Mouse (Mus musculus): ENCODE data around the gene Rimbp3. TPM values are rescaled to one million over a fixed set of nuclear protein-coding genes. Genes with fewer than 3 reads are reported as not detected.

Gene Rimbp3
- polyA plus RNA-seq, 1 experiment from 2014 or later = 0.09 TPM

DNA sequence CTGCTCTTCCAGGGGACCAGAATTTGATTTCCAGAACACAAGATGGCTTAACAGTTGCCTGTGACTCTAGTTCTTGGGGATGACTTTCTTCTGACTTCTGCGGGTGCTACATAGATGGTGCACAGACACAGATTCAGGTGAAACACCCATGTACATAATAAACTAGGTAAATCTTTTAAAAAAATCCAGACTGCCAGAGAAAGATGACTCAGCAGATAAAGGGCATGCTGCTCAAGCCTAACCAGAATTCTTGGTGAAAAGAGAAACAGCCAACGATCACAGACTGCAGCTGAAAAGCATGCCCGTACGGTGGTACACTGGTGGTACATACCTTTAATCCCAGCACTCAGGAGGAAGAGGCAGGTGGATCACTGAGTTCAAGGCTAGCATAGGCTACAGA, 14.6 kb upstream of the Rimbp3 start:
- no peak for ATAC-seq (ENCODE audit: insufficient read depth)
- 81% methylated on average over 4 of the region's 4 CpGs for WGBS (ENCODE audit: insufficient replicate concordance)

GRCm38 (mm10) chr16:17200121-17200952, 8.1 kb upstream of the Rimbp3 start:
- Histone ChIP-seq H3K27ac (replicated peaks) (peak overlapping the region; percentile 83), H3K4me2 (peak overlapping the region; percentile 77), H3K36me3 (replicated peaks) (0 out of 2 replicates have a peak, but pooled peaks cover 8% of the 10 kb centered on the region), H3K4me3 (replicated peaks) (peak overlapping the region; percentile 93), H3K27me3 (no peaks in the 10 kb centered on the region), H3K9me3 (replicated peaks) (no peaks in the 10 kb centered on the region), H3K9ac (peak overlapping the region; percentile 98), H3K4me1 (replicated peaks) (peaks cover 36% of the 10 kb centered on the region)
- under 1% methylated on average over 24 of the region's 24 CpGs for WGBS (ENCODE audit: insufficient replicate concordance)
- ATAC-seq (ENCODE audit: insufficient read depth) = no peak

More for the DNA sequence above, 14.6 kb upstream of the Rimbp3 start:
- Histone ChIP-seq H3K27me3 (no peaks in the 10 kb centered on the region), H3K9me3 (replicated peaks) (no peaks in the 10 kb centered on the region), H3K4me3 (replicated peaks) (no peak overlapping the region), H3K4me1 (replicated peaks) (peaks cover 8% of the 10 kb centered on the region), H3K9ac (no peak overlapping the region), H3K27ac (replicated peaks) (no peak overlapping the region), H3K4me2 (no peak overlapping the region), H3K36me3 (replicated peaks) (peaks cover 17% of the 10 kb centered on the region)

GRCm38 (mm10) chr16:17200953-17201707, 7.3 kb upstream of the Rimbp3 start:
- peaks cover 36% of the 10 kb centered on the region for H3K4me1 ChIP-seq (replicated peaks)
- 0 out of 2 replicates have a peak, but pooled peaks cover 8% of the 10 kb centered on the region for H3K36me3 ChIP-seq (replicated peaks)
- peaks cover 3% of the 10 kb centered on the region for H3K27me3 ChIP-seq
- peak overlapping the region; percentile 93 for H3K4me3 ChIP-seq (replicated peaks)
- 1% methylated on average over 72 of the region's 72 CpGs for WGBS (ENCODE audit: insufficient replicate concordance)
- H3K9ac ChIP-seq = peak overlapping the region; percentile 98
- H3K4me2 ChIP-seq = peak overlapping the region; percentile 77
- peak; percentile 83 for ATAC-seq (ENCODE audit: insufficient read depth)
- peak overlapping the region; percentile 83 for H3K27ac ChIP-seq (replicated peaks)
- no peaks in the 10 kb centered on the region for H3K9me3 ChIP-seq (replicated peaks)

DNA sequence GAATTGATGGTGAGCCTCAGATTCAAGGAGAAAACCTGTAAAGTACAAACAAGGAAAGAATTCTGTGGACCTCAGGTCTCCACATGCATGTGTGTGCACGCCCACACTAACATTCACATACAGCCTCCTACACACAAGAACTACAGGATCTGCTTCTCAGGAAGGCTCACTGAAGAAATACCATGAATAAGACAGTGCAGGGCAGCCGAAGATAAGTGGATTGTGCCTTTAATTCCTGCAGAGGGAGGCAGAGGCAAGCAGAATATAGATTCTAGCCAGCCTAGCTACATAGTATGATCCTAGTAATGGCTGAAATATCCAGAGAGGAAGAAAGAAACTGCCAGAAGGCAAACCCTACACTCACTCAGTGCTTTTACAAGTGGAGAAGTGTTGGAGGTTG, 6.4 kb upstream of the Rimbp3 start:
- Histone ChIP-seq H3K4me3 (replicated peaks) (peak overlapping the region; percentile 93), H3K4me2 (no peak overlapping the region; the same call in 1 of the 2 replicates), H3K9ac (no peak overlapping the region), H3K36me3 (replicated peaks) (0 out of 2 replicates have a peak, but pooled peaks cover 8% of the 10 kb centered on the region), H3K4me1 (replicated peaks) (peaks cover 33% of the 10 kb centered on the region), H3K27me3 (peaks cover 12% of the 10 kb centered on the region), H3K27ac (replicated peaks) (peak overlapping the region; percentile 19; the same call in 1 of the 2 replicates), H3K9me3 (replicated peaks) (no peaks in the 10 kb centered on the region)
- 55% methylated on average over 2 of the region's 2 CpGs for WGBS (ENCODE audit: insufficient replicate concordance)
- no peak for ATAC-seq (ENCODE audit: insufficient read depth)

- no peak for ATAC-seq (ENCODE audit: insufficient read depth)
- Histone ChIP-seq H3K4me3 (replicated peaks) (peak within 1 kb of the TSS; percentile 93), H3K4me1 (replicated peaks) (peaks cover 33% of the 10 kb centered on the region), H3K9ac (peak within 1 kb of the TSS; percentile 98; the same call in 1 of the 2 replicates), H3K9me3 (replicated peaks) (no peaks in the 10 kb centered on the region), H3K27me3 (peaks cover 15% of the 10 kb centered on the region), H3K36me3 (replicated peaks) (0 out of 2 replicates have a peak, but pooled peaks cover 7% of the 10 kb centered on the region), H3K27ac (replicated peaks) (peak within 1 kb of the TSS; percentile 83), H3K4me2 (peak within 1 kb of the TSS; percentile 77)
- 65% methylated on average over 1 of the region's 1 CpGs for WGBS (ENCODE audit: insufficient replicate concordance)
Measured at GRCm38 (mm10) chr16:17202549-17202948, 5.9 kb upstream of the Rimbp3 start, which contains the start of gene Ube2l3. Ube2l3 (minus strand) TSS chr16:17202649.

DNA sequence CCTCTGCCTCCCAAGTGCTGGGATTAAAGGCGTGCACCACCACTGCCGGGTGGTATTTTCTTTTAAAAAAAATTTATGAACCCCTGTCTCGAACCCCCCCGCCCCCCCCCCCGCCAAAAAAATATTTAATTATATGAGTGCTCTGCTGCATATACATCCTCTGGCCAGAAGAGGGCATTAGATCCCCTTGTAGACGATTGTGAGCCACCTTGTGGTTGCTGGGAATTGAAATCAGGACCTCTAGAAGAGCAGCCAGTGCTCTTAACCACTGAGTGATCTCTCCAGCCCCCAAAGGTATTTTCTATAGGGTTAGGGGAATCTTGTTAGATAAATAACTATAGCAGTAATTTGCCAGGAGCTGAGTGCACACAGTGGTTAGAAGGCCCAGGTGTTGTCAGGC, 3.4 kb upstream of the Rimbp3 start:
- Histone ChIP-seq H3K4me3 (replicated peaks) (no peak overlapping the region), H3K27me3 (peaks cover 39% of the 10 kb centered on the region), H3K9ac (no peak overlapping the region), H3K9me3 (replicated peaks) (no peaks in the 10 kb centered on the region), H3K4me2 (no peak overlapping the region), H3K4me1 (replicated peaks) (peaks cover 36% of the 10 kb centered on the region), H3K36me3 (replicated peaks) (no peaks in the 10 kb centered on the region), H3K27ac (replicated peaks) (no peak overlapping the region)
- 1% methylated on average over 6 of the region's 6 CpGs for WGBS (ENCODE audit: insufficient replicate concordance)
- no peak for ATAC-seq (ENCODE audit: insufficient read depth)

DNA sequence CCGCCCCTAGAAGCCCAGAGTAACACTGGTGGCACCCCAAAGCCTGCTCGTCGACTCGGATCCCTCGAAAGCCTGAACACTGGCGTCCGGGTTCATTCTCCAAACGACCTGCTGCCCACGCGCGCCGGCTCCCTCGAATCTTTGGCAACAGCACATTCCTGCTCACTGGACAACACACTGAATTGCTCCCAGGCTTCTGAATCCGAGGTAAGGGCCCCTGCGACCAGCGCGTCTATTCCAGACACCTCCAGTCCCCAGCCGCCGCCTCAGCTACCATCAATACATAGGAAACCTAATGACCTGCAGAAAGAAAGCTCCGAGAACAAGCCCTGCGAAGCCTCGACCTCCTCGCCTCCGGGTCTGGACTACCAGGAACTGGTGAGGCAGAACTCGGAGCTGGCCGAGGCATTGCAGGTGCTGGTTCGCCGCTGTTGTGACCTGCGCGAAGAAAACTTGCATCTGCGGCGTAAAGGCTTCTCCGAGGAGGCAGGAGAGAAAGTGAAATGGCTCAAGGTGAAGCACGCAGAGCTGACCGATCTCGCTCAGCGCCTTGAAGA, 1.1 kb downstream of the Rimbp3 start:
- Histone ChIP-seq H3K9ac (peak overlapping the region; percentile 48), H3K27ac (replicated peaks) (no peak overlapping the region), H3K36me3 (replicated peaks) (no peaks in the 10 kb centered on the region), H3K4me2 (peak overlapping the region; percentile 99), H3K27me3 (peaks cover 65% of the 10 kb centered on the region), H3K9me3 (replicated peaks) (no peaks in the 10 kb centered on the region), H3K4me3 (replicated peaks) (peak overlapping the region; percentile 67), H3K4me1 (replicated peaks) (peaks cover 27% of the 10 kb centered on the region)
- ATAC-seq (ENCODE audit: insufficient read depth) = peak; percentile 43
- under 1% methylated on average over 37 of the region's 37 CpGs for WGBS (ENCODE audit: insufficient replicate concordance)

DNA sequence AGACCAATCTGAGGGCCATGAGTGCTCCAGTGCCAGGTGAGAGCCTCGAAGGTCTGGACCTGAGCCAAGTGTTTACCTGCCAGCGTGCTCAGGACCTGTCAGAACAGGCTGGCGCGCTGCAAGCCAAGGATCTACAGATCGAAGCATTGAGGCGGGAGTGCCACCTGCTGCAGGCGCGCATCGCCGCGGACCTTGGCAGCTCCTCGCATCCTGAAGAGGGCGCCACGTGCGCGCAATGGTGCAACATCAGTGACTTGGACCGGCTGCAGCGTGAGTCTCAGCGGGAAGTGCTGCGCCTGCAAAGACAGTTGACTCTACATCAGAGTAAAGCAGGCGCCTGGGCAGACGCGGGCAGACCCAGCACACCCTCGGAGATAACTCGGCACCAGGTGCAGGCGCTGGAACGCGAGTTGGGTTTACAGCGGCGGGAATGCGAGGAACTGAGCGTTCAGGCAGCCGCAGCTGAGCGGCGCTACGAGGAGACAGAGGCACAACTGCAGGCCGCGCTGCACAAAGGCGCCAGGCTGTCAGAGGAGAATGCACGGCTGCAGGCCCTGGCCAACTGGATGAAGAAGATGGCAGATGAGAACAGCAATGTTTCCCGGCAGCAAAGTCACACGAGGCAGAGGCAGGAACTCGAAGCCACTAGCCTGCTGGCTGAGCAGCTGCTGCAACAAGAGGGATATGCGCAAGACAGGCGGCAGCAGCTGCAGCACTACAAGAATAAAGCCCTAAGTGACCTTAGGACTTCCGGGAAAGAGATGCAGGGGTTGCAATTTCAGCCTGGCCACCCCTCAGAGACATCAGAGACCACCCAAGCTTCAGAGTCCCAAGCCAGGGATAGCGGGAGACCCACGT, 1.8 kb downstream of the Rimbp3 start:
- no peaks in the 10 kb centered on the region for H3K36me3 ChIP-seq (replicated peaks)
- H3K9me3 ChIP-seq (replicated peaks) = no peaks in the 10 kb centered on the region
- peak overlapping the region; percentile 48; the same call in 1 of the 2 replicates for H3K9ac ChIP-seq
- peak overlapping the region; percentile 67 for H3K4me3 ChIP-seq (replicated peaks)
- 11% methylated on average over 48 of the region's 48 CpGs for WGBS (ENCODE audit: insufficient replicate concordance)
- H3K4me2 ChIP-seq = peak overlapping the region; percentile 99
- H3K4me1 ChIP-seq (replicated peaks) = peaks cover 27% of the 10 kb centered on the region
- no peak overlapping the region for H3K27ac ChIP-seq (replicated peaks)
- peaks cover 65% of the 10 kb centered on the region for H3K27me3 ChIP-seq
- ATAC-seq (ENCODE audit: insufficient read depth) = peak; percentile 72

DNA sequence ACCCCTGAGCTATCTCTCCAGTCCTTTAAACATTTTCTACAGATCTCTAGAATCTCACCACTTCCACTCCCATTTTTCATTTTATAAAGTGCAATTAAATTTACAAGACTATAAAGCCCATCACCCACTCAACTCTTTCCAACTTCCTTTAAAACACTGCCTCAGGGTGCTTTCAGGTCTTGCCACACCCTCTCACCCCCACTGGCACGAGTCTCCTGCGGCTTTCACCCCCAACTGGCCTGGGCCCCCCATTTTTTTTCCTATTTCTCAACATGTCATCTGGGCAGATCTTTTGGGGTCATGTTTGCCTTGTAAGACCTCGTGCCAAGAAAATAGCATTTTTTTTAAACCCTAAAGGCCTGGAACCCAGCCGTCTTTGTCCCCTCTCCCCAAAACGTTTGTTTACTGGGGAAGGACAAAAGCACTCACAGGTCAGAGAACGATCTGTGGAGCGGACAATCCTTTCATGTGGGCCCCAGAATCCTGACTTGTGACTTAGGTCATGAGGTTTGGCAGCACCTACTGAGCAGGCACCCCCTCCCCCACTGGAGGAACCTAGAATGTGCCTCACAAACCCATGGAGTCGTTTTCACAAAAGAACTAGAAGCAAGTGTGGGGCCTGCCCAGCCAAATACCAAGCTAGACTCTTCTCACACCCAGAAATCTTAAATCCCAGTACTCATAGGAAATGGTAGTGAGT, 8.7 kb downstream of the Rimbp3 start:
- Histone ChIP-seq H3K27me3 (peaks cover 5% of the 10 kb centered on the region; the same call in 1 of the 2 replicates), H3K36me3 (replicated peaks) (no peaks in the 10 kb centered on the region), H3K9me3 (replicated peaks) (no peaks in the 10 kb centered on the region), H3K9ac (no peak overlapping the region), H3K27ac (replicated peaks) (no peak overlapping the region), H3K4me2 (no peak overlapping the region), H3K4me3 (replicated peaks) (no peak overlapping the region), H3K4me1 (replicated peaks) (peaks cover 20% of the 10 kb centered on the region)
- 48% methylated on average over 8 of the region's 8 CpGs for WGBS (ENCODE audit: insufficient replicate concordance)
- ATAC-seq (ENCODE audit: insufficient read depth) = no peak

Data from liver, embryonic 15.5 days (tissue).